Mouse (Mus musculus) WW6 (cell line): ENCODE measurements around the gene Vamp2.

Source experiments
- DNase-seq: peaks from one replicate; pipeline ENCODE4 v3.0.0-alpha.2; 2013; ENCODE audit warnings: low read depth, low spot score

Gene Vamp2

GRCm38 (mm10) chr11:69064259-69065133, 23.8 kb upstream of the Vamp2 start:
- DNase-seq, result no peak

GRCm38 (mm10) chr11:69065394-69065925, 22.8 kb upstream of the Vamp2 start:
- DNase-seq, result no peak

- no peak for DNase-seq
Measured at GRCm38 (mm10) chr11:69066163-69066861, 22.0 kb upstream of the Vamp2 start.

- DNase-seq, result peak; percentile 73
Measured at GRCm38 (mm10) chr11:69066956-69067355, 21.3 kb upstream of the Vamp2 start.

GRCm38 (mm10) chr11:69067601-69068000, 20.7 kb upstream of the Vamp2 start:
- no peak for DNase-seq

GRCm38 (mm10) chr11:69070093-69070492, 18.2 kb upstream of the Vamp2 start:
- DNase-seq, result no peak

- DNase-seq, result peak; percentile 92
Measured at GRCm38 (mm10) chr11:69070590-69071222, 17.6 kb upstream of the Vamp2 start, which contains the start of gene Tmem107. Gene Tmem107, plus strand, starts transcription at chr11:69070806.

- DNase-seq, result no peak
Measured at GRCm38 (mm10) chr11:69071262-69071661, 17.0 kb upstream of the Vamp2 start.

GRCm38 (mm10) chr11:69072234-69072633, 16.1 kb upstream of the Vamp2 start:
- DNase-seq, result no peak

- no peak for DNase-seq
Measured at GRCm38 (mm10) chr11:69072666-69073064, 15.6 kb upstream of the Vamp2 start.

GRCm38 (mm10) chr11:69073065-69073888, 15.0 kb upstream of the Vamp2 start:
- DNase-seq, result peak; percentile 85

GRCm38 (mm10) chr11:69073951-69074775, 14.1 kb upstream of the Vamp2 start:
- DNase-seq, result no peak

- DNase-seq, result no peak
Measured at GRCm38 (mm10) chr11:69074776-69075069, 13.6 kb upstream of the Vamp2 start.

GRCm38 (mm10) chr11:69075764-69076479, 12.4 kb upstream of the Vamp2 start:
- DNase-seq, result no peak

GRCm38 (mm10) chr11:69076572-69076971, 11.7 kb upstream of the Vamp2 start:
- no peak for DNase-seq

GRCm38 (mm10) chr11:69077316-69077715, 11.0 kb upstream of the Vamp2 start:
- DNase-seq, result no peak

- no peak for DNase-seq
Measured at GRCm38 (mm10) chr11:69078041-69078440, 10.2 kb upstream of the Vamp2 start.

GRCm38 (mm10) chr11:69078805-69079438, 9.4 kb upstream of the Vamp2 start:
- DNase-seq, result no peak

- DNase-seq, result no peak
Measured at GRCm38 (mm10) chr11:69080102-69080854, 8.0 kb upstream of the Vamp2 start.
